Mouse (Mus musculus) spleen, embryonic (tissue): Measurements from ENCODE around the gene Fgf12.

Experiments used
- CTCF ChIA-PET: fragments of 350-600 bp; sonication (Branson Sonifier 250); formaldehyde crosslinking; loops from one replicate; lab custom pipeline; 2022; lab: Charles Lee

Gene Fgf12

GRCm38 (mm10) chr16:28752638-28753118 lies at the start of gene Fgf12:
Fgf12 (minus strand) TSS chr16:28753068.
- CTCF ChIA-PET = no interaction called here

GRCm38 (mm10) chr16:28793115-28793514 lies 40.2 kb upstream of the Fgf12 start:
- CTCF ChIA-PET = no interaction called here

- CTCF ChIA-PET = no interaction called here
Measured at GRCm38 (mm10) chr16:28770276-28770675, 17.4 kb upstream of the Fgf12 start.

- CTCF ChIA-PET = no interaction called here
Measured at GRCm38 (mm10) chr16:28761417-28761976, 8.6 kb upstream of the Fgf12 start.

GRCm38 (mm10) chr16:28753124-28753917 lies 453 bp upstream of the Fgf12 start:
- CTCF ChIA-PET = no interaction called here

- CTCF ChIA-PET = no interaction called here
Measured at GRCm38 (mm10) chr16:28734461-28734860, 18.4 kb downstream of the Fgf12 start.

- CTCF ChIA-PET = no interaction called here
Measured at GRCm38 (mm10) chr16:28726792-28727191, 26.1 kb downstream of the Fgf12 start.

GRCm38 (mm10) chr16:28706623-28707022 lies 46.2 kb downstream of the Fgf12 start:
- CTCF ChIA-PET = no interaction called here

- CTCF ChIA-PET = no interaction called here
Measured at GRCm38 (mm10) chr16:28700346-28700745, 52.5 kb downstream of the Fgf12 start.

- CTCF ChIA-PET = no interaction called here
Measured at GRCm38 (mm10) chr16:28696851-28697250, 56.0 kb downstream of the Fgf12 start.

GRCm38 (mm10) chr16:28694113-28694899 lies 58.6 kb downstream of the Fgf12 start:
- CTCF ChIA-PET = no interaction called here

- CTCF ChIA-PET = no interaction called here
Measured at GRCm38 (mm10) chr16:28688861-28689385, 63.9 kb downstream of the Fgf12 start.

GRCm38 (mm10) chr16:28681625-28682024 lies 71.2 kb downstream of the Fgf12 start:
- CTCF ChIA-PET = no interaction called here

GRCm38 (mm10) chr16:28668815-28669347 lies 84.0 kb downstream of the Fgf12 start:
- CTCF ChIA-PET = no interaction called here

- CTCF ChIA-PET = no interaction called here
Measured at GRCm38 (mm10) chr16:28652640-28653039, 100.2 kb downstream of the Fgf12 start.

GRCm38 (mm10) chr16:28650589-28650988 lies 102.3 kb downstream of the Fgf12 start:
- CTCF ChIA-PET = no interaction called here

- CTCF ChIA-PET = no interaction called here
Measured at GRCm38 (mm10) chr16:28645030-28645429, 107.8 kb downstream of the Fgf12 start.

- CTCF ChIA-PET = no interaction called here
Measured at GRCm38 (mm10) chr16:28631721-28632120, 121.1 kb downstream of the Fgf12 start.

- CTCF ChIA-PET = no interaction called here
Measured at GRCm38 (mm10) chr16:28630771-28631484, 121.9 kb downstream of the Fgf12 start.

GRCm38 (mm10) chr16:28626259-28626658 lies 126.6 kb downstream of the Fgf12 start:
- CTCF ChIA-PET = no interaction called here

- CTCF ChIA-PET = no interaction called here
Measured at GRCm38 (mm10) chr16:28625689-28626088, 127.2 kb downstream of the Fgf12 start.
